Mouse (Mus musculus) left cerebral cortex, adult 8-10 months (tissue): Measurements from ENCODE around the gene Slco4a1. TPM values are rescaled to one million over a fixed set of nuclear protein-coding genes. Genes with fewer than 3 reads are reported as not detected.

Experiments used
- DNase-seq, 2 experiments: peaks; one replicate each; pipeline ENCODE4 v3.0.0; 2022; ENCODE audit warnings: low spot score in 2 of 2
- total RNA-seq, 4 experiments: library from RNA; stranded (reverse); gene quantifications; 2 replicates each; pipeline ENCODE4 v1.2.4; 2022

The Slco4a1 gene
- 1 to 10 TPM; 1.8 to 3.6 (median 2.9) TPM for total RNA-seq

DNA sequence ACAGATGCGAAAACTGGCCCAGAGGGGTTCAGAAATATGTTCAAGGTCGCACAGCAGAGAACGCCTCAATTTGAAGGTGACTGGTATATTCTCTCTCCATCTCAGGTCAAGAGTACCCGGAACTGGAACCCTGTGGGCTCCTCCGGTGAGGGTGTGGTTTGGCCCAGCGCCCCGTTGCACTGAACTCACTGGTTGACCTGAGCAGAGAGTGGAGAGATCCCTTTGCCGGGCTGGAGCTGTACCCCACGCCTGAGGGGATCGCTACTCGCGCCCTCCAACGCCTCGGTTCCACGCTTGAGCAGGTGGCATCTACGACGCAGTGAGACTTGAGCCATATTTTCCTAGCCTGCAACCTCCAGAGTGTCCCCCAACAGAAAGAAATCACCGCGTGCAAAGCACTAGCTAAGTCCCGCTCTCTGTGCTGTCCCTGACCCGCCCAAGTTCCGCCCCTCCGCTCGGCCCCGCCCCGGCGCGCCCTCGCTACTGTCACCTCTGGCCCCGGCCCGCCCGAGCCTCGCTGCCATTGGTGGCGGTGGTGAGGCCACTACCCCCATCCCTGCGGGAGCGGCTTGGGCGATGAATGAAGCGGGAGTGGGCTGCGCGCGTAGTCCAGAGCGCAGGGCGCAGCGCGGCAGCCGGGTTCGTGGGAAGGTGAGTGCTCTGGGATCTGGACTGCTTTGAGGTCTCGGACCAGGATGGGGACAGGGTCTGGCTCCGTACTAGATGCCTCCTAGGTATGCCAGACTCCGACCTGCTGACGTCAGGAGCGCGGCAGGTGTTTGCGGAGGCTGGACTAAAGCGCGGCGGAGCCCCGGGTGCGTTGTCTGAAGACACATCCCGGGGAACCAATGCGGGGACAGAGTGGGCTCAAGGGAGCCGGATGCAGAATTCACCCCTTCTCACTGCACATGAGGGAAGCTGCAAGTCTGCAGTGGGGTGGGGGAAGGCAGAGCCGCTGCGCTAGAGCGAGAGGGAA, at the start of gene Slco4a1:
Gene Slco4a1 (plus strand): TSS at position 523 of the 976 bp plus-strand sequence.
- peak; percentile 45 to 50 for DNase-seq

DNA sequence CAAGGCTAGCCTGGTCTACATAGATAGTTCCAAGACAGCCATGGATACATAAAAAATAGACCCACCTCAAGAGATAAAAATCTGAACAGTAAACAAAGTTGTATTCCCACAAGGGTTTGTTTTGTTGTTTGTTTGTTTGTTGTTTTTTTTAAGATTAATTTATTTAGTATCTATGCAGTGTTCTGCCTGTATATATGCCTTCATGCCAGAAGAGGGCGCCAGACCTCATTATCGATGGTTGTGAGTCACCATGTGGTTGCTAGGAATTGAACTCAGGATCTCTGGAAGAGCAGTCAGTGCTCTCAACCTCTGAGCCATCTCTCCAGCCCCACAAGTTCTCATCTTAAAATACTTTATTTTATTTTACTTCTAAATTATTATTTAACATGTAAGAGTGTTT, 47.6 kb upstream of the Slco4a1 start:
- no peak for DNase-seq

DNA sequence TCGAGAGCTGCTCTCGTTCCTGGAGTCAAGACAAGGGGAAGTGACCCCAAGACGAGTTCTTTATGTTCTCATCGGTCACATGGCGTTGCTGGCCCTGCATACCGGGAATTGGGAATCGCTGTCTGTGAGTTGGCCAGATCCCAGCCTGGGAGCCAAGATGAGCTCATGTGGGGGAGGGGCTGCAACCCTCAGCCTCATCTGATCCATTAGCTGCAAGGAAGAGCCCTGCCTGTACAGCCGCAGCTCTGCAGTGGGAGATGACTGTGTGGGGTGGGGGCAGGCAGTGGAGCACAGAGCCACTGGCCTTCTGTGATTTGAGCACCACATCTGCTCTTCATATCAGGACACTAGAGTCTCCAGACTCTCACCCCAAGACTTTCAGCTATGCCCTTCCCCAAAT, 45.6 kb upstream of the Slco4a1 start:
- DNase-seq: no peak

DNA sequence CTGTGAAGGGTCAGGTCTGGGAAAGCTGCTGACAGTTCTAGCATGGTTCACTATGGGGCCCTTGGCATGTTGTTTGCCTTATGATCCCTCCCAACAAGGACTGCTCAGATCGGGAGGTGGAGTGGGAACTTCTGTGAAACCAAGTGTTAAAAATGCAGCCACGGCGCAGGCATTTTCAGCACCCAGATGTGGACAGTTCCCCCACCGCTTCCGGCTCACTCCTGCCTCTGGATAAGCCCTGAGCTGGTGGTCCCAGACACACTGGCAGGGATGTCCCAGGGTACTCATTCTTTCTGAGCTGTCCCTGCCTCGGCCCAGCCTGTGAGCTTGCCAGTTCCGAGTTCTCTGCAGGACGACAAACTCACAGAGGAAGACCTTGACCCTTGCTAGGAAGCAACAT, 45.0 kb upstream of the Slco4a1 start:
- DNase-seq: no peak

DNA sequence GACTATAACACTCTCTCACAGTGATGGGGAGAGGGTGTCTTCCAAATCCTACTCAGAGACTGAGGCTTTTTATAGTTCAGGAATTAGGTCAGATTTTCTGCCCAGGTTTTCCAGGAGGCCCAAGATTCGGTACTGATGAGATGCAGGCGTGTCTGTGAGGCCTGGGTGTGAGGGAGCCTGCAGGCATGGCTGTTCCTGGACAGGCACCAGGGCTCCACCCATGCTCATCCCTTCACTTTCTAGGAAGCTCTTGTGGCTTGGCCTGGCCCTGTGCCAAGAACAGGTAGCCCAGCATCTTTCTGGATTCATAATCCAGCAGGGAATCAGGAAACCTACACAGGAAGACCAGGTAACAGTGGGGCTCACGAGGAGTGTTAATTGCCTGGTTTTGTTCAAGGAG, 40.4 kb upstream of the Slco4a1 start:
- no peak for DNase-seq

DNA sequence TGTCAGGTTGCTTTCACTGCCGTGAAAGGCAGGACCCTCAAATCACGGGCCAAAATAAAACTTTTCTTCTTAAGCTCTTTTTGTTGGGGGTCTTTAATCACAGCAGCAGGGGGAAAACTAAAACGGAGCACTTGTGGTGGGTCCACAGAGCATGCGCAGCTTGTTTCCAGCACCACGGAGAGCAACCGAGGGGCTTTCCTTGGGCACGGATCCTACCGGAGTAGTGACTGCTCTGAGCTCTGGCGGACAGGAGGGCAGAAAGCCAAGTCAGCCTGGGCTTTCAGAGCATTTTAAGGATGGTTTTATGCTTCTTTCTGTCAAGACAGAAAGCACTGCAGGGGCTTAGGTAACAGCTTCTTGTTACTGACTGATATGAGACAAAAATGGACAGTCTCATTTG, 38.3 kb upstream of the Slco4a1 start:
- no peak for DNase-seq

DNA sequence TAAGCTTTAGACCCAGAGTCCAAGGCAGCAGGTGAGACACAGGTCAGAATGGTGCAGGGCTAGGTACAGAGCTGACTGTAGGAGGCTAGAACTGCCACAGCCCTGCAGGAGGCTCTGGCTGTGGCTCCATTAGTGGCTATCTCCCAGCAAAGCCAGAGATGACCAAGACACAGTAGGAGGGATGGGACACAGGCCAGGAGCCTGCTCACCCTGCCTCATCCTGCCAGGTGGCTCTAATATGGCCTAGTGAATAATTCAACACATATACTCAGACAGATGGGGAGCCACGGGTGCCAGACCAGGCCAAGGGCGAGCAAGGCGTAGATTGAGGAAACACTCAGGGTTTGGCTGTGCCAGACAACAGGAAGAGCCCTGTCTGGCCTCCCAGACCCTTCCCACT, 35.4 kb upstream of the Slco4a1 start:
- no peak for DNase-seq

DNA sequence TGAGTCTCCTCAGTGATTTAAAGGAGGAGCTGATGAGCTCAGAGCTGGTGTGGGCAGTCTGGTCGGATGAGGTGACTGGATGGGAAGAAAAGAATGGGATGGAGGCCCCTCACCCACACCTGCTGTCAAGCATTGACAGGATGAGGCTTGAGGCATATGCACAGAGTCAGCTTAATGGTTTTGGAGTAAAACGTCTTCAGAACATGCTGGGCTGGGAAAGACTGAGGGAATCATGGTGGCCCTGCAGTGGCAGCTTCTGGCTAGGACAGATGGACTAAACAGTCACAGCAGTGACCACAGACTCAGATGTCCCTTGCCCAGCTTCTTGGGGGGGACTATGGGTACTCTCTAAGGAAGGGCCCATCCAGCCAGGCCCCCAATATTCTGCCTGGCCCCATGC, 30.9 kb upstream of the Slco4a1 start:
- no peak for DNase-seq

DNA sequence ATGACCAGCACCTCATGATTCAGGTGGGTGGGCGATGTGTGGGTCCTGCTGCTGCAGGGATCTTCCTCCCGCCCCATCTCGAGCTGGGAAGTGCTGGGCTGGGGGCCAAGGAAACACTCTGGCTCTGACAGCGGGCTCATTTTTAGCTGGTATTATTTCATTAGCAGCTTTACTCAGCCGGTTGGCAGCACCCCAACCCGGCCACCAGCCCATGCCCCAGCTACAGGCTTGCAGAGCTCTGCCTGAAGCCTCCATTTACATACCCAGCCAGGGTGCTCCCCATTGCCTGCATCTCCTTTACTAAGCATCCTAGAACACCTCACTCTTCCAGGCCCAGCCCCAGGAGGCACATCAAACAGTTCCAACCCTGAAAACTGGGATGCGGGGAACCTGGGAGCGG, 29.0 kb upstream of the Slco4a1 start:
- peak; percentile 20 to 48 for DNase-seq

DNA sequence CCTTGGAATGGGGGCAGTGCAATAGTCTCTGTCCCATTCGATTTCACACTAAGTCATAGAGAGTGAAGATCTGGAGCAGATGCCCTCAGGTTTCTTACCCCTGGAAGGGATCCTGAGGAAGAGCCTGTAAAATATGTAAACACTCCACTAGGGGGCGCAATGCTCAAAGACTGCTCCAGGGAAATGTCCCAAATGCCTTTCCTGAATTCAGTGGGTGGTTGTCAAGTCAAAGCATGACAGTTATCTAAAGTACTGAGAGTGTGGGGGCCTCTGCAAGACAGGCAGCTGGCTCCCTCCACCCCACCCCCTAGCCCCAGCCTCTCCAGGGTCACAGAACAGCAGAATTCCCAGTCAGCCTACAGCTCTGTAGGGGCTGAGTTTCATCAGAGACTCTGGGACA, 27.7 kb upstream of the Slco4a1 start:
- no peak for DNase-seq

DNA sequence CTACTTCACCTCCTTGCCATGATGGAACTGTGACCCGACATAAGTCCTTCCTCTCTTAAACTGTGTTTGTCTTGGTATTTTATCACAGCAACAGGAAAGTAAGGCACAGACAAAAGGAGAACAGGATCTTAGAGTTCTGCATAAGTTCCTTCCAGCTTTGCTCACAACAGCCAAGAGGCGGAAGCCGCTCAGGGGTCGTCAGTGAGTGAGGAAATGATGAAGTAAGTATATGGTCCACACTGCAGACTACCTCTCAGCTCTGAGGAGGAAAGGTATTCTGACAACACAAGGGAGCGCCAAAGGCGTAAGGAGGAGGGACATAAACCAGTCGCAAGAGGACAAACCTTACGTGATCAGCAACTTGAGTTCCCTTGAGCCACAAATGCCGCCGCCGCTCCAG, 25.4 kb upstream of the Slco4a1 start:
- DNase-seq: no peak

DNA sequence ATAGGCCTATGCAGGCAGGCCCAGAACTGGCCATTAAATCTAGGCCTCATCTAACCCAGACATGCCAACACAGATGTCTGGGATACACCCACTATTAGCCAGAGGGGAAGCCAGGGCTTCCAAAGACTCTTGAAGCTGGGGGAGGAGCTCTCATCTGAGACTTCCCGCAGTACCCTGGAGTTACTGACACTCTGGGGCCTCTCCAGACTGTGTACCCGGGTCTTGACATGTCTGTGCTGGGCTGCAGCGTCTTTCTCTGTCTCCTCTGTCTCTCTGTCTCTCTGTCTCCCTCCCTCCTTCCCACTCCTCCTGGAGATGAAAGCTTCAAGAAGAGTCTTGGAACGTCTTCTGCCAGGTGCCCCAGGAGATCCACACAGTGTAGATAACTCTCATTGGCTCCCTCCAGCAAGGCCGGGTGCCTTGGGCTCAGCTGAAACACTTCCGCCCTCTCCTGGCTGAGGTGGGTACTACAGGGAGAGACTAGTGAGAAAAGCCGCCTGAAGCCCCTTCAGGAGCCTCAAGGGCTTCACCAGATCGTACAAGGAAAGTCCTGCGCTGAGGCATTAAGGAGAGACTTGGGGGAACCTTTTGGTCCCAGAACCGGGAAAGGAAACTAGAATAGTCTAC, 23.9 kb upstream of the Slco4a1 start:
- DNase-seq: peak; percentile 28 to 76

DNA sequence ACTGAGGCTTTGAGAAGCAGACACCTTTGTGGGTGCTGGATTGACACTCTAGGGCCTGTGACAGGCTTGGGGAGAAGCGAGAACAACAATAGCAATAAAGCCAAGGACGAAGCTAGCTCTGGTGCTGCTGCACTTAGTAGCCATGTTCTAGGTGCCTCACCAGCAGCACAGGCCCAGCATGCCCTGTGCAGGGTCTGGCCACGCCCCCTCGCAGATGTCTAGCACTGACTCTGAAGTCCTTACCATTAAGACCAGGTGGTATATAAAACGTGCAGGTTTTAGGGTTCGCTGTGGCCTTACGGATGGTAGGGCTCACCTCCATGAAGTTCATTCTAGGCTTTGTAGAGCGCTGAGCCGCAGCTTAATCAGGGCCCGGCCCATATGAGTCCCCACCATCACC, 23.3 kb upstream of the Slco4a1 start:
- DNase-seq: no peak

DNA sequence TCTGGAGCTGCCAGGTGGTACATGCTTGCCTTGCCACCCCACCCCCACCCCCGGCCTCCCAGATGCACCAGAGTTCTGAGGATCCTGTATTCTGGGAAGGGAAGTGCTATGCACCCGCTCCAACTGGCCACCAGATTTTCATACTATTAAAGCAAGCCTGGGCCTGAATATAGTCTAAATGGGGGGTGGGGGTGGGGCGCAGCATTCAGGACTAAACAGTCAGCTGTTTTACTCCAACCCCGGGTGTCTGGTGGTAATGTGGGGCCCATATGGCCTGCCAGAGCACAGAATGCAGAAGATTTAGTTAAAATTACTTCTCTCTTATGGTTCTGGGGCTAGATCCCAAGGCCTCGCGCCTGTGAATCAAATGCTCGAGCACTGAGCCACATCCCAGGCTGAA, 22.7 kb upstream of the Slco4a1 start:
- DNase-seq: no peak

DNA sequence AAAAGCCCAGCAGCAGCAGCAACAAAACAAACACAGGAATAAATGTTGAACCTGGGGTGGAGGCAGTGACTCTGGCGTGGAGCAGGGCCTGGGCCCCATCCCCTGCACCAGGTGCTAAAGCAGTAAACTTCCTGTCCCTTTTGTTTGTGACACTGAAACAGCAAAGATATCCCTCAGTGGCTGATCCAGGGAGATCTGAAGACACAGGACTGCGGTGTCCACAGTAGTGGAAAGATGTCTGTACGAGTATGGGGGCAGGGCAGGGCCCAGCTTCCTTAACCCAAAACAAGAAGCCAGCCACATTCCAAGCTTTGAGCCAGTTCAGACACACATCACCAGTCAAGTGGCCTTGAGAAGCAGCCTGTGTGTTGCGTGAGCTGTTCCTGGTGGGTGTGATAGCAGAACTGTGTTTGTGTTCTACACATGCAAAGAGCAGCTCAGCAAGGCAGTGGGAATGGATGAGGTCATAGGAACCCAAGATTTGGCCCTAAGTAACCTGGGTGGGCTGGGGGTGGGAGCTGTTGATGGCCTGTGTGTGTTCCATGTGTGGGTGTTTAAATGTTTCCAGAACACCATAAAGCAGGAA, 20.6 kb upstream of the Slco4a1 start:
- no peak for DNase-seq

DNA sequence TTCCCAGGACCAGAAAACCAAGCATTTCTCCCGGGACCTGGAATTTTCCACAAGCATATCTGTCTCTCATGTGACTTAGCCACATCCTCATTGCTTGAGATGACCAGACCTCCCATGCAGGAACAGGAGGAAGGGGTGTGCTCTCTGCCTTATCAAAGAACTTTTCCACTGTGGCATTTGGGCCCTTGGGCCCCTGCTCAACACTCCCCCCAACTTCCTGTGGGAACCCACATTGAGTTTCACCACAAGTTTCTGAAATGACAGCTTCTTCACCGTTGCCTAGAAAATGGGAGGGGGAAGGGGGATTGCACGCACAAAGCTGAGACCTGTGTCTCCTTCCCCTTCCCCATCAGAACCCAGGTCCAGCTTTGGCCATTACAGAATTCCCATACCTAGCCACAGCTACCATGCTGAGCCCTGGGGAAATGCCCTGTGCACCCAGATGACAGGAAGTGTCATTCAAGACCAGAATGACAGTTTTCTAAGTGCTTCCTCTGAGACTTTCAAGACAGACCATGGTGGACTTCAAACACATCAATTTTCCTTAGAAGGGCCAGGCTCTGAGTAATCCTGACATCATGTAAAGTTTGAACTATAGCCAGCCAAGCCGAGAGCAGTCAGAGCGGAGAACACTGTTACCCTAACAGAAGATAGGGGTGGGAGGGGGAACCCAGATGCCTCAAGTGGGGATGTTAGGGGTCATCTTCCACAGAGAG, 18.7 kb upstream of the Slco4a1 start:
- no peak for DNase-seq

DNA sequence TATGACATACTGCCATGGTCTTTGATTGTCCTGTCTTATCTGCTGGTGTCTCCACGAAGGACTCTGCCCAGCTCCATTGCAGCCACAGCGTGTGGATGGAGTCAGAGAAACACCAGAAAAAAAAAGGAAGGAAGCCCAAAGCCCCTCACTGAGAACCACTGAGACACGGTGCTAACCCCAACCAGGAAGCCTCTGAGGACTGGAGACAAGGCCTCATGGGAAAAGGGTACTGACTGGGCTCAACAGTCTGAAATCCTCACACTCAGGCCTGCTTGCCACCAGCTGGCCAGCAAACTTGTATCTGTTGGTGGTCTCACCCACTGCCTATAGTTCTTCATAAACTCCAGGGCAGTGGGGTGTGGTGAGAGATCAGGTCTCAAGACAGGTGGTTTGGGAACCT, 16.3 kb upstream of the Slco4a1 start:
- no peak for DNase-seq

DNA sequence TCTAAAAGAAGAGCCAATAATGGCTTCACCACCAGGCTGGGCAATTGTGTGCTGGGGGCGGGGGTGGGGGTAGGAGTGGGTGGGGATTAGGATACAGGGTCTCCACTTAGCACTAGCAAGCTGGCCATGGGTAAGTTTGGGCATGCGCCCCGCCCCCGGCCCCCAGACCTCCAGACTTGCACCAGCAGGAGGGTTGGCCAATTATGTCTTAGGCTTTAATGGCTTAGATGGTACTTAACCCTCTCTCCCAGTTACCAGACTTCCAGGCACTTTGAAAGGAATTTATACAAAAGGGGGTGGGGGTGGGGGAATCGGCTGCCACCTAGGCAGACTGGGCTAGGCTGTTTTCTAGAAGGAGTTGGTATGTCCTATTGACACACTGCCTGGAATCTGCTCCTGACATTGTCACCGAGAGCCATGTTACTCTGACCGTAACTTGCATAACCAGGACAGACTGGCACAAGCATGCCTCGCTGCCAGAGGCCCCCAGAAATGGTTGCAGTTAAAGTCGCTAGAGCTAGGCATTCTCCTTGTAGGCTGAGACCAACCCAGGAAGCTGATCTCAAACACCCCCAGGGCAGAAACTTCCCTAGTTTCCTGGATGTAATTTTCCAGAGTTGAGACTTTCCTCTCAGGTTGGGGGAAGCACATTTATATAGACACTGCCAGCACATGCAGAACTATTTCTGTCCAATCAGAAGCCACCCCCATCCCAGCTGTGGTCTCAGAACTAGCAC, 15.3 kb upstream of the Slco4a1 start:
- no peak for DNase-seq

DNA sequence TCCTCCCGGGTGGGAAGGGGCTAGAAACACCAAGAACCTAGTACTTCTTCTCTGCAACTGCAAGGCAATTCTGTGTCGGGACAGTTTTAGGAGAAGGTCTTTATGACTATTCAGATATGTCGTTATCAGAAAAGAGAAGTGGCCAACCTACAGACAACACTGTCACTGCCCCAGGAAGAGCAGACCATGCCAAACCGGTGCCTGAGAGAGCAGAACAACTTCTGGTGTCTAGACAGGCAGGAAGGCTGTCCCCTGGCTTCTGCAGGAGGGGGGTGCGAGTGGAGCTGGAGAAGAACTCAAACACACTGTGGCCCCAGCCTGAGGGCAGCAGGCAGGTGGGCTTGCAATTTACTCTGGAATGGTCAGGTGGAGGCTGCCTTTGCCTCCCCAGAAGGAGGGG, 14.0 kb upstream of the Slco4a1 start:
- DNase-seq: no peak

DNA sequence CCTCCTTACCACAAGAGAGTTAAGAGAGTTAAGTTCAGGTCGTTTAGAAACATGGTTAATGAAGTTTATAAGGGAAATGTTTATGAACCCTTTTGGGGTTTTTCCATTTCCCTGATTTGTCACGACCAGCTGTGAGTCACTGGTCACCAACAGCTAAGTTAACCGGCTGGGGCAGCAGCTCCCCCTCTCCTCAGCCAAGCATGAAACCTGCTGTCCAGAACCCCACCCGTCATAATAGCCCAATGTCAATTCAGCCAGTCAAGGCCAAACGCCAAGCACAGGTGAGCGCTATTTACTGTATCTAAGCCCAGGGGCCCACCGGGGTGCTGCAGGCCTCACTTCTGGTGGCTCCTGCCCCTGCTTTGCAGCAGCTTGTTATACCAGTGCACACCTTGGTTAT, 12.2 kb upstream of the Slco4a1 start:
- no peak for DNase-seq
